Comparison of ENCODE assay signal across 18 mouse cellular contexts in genomic region chr6:43638119-43638518, GRCm38 (mm10).
"Had no signal": no experiment of that assay in that cellular context is flagged by ENCODE, and none has a peak within 500 bp of the region (broad histone marks: within the 10 kb centered on the region; RNA-seq: fewer than 3 reads in every experiment).

No protein-coding gene starts in this region.

- H3K27me3 ChIP-seq: liver, embryonic 15.5 days; megakaryocyte, embryonic 14.5 days; midbrain, embryonic 12.5 days; midbrain, embryonic 15.5 days; neural tube, embryonic 12.5 days; neural tube, embryonic 15.5 days; stomach, embryonic 15.5 days had no signal

- H3K4me2 ChIP-seq: liver, embryonic 11.5 days; midbrain, embryonic 12.5 days; midbrain, embryonic 15.5 days; neural tube, embryonic 12.5 days; neural tube, embryonic 15.5 days; stomach, embryonic 15.5 days had no signal

- H3K27ac ChIP-seq: kidney, postnatal 0 days; left cerebral cortex, adult 2 months; liver, embryonic 15.5 days; midbrain, embryonic 12.5 days; midbrain, embryonic 15.5 days; neural tube, embryonic 12.5 days; neural tube, embryonic 15.5 days; stomach, embryonic 15.5 days had no signal

- H3K4me3 ChIP-seq: left cerebral cortex, adult 2 months; liver, embryonic 15.5 days; midbrain, embryonic 12.5 days; midbrain, embryonic 15.5 days; neural tube, embryonic 12.5 days; neural tube, embryonic 15.5 days; stomach, embryonic 15.5 days had no signal

- H3K9ac ChIP-seq: liver, embryonic 15.5 days; midbrain, embryonic 12.5 days; midbrain, embryonic 15.5 days; neural tube, embryonic 12.5 days; neural tube, embryonic 15.5 days; stomach, embryonic 15.5 days had no signal

- H3K36me3 ChIP-seq: liver, embryonic 15.5 days; midbrain, embryonic 12.5 days; midbrain, embryonic 15.5 days; neural tube, embryonic 12.5 days; neural tube, embryonic 15.5 days; stomach, embryonic 15.5 days had no signal

- ATAC-seq: midbrain, embryonic 15.5 days had no signal

- DNase-seq: kidney, adult 2 months; kidney, postnatal 25 days; layer of hippocampus, postnatal 36 days; lung, adult 18-20 months; right cerebral cortex, adult 18-20 months; right cerebral cortex, postnatal 14 days; right cerebral cortex, postnatal 4 days; thymus, postnatal 25 days had no signal

- H3K9me3 ChIP-seq: liver, embryonic 15.5 days; megakaryocyte, embryonic 14.5 days; midbrain, embryonic 12.5 days; midbrain, embryonic 15.5 days; neural tube, embryonic 12.5 days; neural tube, embryonic 15.5 days; stomach, embryonic 15.5 days had no signal

- H3K4me1 ChIP-seq: liver, embryonic 15.5 days; midbrain, embryonic 12.5 days; midbrain, embryonic 15.5 days; neural tube, embryonic 12.5 days; neural tube, embryonic 15.5 days; stomach, embryonic 15.5 days had no signal
